Mouse (Mus musculus) ES-Bruce4 (cell line): ENCODE data around the gene Tnfrsf8. TPM values are rescaled to one million over a fixed set of nuclear protein-coding genes. Genes with fewer than 3 reads are reported as not detected.
"Not testable (repeated sequence)": the region's sequence is repeated elsewhere in the genome, so short reads cannot be mapped to it uniquely, and the experiment has no call there.

Experiments
- H3K27ac ChIP-seq: 2 replicates; pipeline ENCODE4 v1.5.1; 2012; ENCODE audit warnings: low read length, inconsistent platforms; ENCODE audit not compliant: insufficient read depth
- H3K27me3 ChIP-seq: 2 replicates; pipeline ENCODE4 v1.6.1; 2012; ENCODE audit warnings: mild to moderate bottlenecking, low read length, inconsistent platforms; ENCODE audit not compliant: control insufficient read depth, poor library complexity, insufficient read depth, severe bottlenecking
- H3K36me3 ChIP-seq: 2 replicates; pipeline ENCODE4 v1.6.1; 2012; ENCODE audit warnings: inconsistent platforms, mild to moderate bottlenecking, low read length, moderate library complexity; ENCODE audit not compliant: control insufficient read depth, poor library complexity, insufficient read depth, severe bottlenecking
- H3K4me1 ChIP-seq: one replicate; pipeline ENCODE4 v1.8.1; 2011; ENCODE audit warnings: low read length; ENCODE audit not compliant: control insufficient read depth, insufficient read depth
- H3K4me3 ChIP-seq: 2 replicates; pipeline ENCODE4 v1.5.1; 2011; ENCODE audit warnings: low read depth, mild to moderate bottlenecking, low read length
- H3K9ac ChIP-seq: 2 replicates; pipeline ENCODE4 v1.6.1; 2012; ENCODE audit warnings: low read depth, mild to moderate bottlenecking, inconsistent platforms; ENCODE audit not compliant: poor library complexity, severe bottlenecking
- H3K9me3 ChIP-seq: replicated peaks from 2 replicates; pipeline ENCODE4 v1.6.1; 2012; ENCODE audit warnings: mild to moderate bottlenecking, low read length, inconsistent platforms; ENCODE audit not compliant: control insufficient read depth, poor library complexity, insufficient read depth, severe bottlenecking
- CTCF ChIP-seq: IDR thresholded peaks from one replicate; pipeline ENCODE4 v1.8.1; 2011; ENCODE audit warnings: low read depth, low read length
- EP300 ChIP-seq: IDR thresholded peaks from 2 replicates; pipeline ENCODE4 v1.6.1; 2011; ENCODE audit warnings: low read depth, low read length; ENCODE audit not compliant: insufficient read depth
- POLR2A ChIP-seq: IDR thresholded peaks from one replicate; pipeline ENCODE4 v1.8.1; 2011; ENCODE audit warnings: low read length; ENCODE audit not compliant: insufficient read depth
- polyA plus RNA-seq: library from polyadenylated mRNA; stranded (reverse); fragments of >200 nt; gene quantifications from 2 replicates; pipeline ENCODE4 v1.2.4, GENCODE M21; 2011; ENCODE audit warnings: low read depth; ENCODE audit not compliant: missing spikeins, insufficient read depth, insufficient read length

The Tnfrsf8 gene
- polyA plus RNA-seq, result 0.46 and 0.47 TPM in 2 replicates

DNA sequence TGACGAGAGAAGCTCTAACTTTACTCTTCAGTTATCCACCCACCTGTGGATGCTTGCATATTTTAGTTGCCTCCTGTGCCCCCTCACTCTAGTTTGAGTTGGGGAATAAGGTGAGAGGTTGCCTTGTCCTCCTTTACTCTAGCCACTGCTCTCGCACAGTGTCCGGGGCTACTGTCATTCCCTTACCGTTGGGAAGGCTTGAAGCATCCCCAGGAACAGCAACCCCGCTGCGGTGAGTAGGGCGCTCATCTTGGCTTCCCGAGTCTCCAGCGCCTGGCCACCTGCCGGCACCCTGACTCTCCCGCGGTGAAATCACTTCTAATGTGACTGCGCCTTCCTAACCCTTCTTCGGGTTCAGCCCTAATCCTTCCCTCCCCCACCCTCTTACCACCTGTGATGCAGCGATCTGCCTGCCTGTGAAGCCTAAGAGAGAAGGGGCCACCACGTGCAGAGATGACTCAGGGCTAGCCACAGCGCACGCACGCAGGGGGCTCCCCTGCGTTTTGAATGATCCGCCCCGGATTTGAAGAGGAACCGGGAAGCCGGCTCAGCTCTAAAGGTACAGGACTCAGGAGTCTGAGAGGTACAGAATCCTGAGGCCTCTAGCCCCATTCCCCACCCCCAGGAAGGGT, at the start of gene Tnfrsf8:
Gene Tnfrsf8 (minus strand): TSS at position 329 of the 632 bp plus-strand sequence.
- no peaks in the 10 kb centered on the region for H3K27me3 ChIP-seq
- no peaks in the 10 kb centered on the region for H3K36me3 ChIP-seq
- TF ChIP-seq EP300 (no peak), POLR2A (no peak), CTCF (no peak)
- no peaks in the 10 kb centered on the region for H3K4me1 ChIP-seq
- H3K4me3 ChIP-seq, result peak within 1 kb of the TSS; percentile 15
- no peaks in the 10 kb centered on the region for H3K9me3 ChIP-seq
- H3K27ac ChIP-seq, result no peak within 1 kb of the TSS
- peak within 1 kb of the TSS; percentile 1; the same call in 1 of the 2 replicates for H3K9ac ChIP-seq

DNA sequence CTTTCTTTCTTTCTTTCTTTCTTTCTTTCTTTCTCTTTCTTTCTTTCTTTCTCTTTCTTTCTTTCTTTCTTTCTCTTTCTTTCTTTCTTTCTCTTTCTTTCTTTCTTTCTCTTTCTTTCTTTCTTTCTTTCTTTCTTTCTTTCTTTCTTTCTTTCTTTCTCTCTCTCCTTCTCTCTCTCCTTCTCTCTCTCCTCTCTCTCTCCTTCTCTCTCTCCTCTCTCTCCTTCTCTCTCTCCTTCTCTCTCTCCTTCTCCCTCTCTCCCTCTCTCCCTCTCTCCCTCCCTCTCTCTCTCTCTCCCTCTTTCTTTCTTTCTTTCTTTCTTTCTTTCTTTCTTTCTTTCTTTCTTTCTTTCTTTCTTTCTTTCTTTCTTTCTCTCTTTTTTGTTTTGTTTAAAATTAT, 46.7 kb upstream of the Tnfrsf8 start:
- H3K4me3 ChIP-seq, H3K36me3 ChIP-seq, H3K4me1 ChIP-seq, H3K27ac ChIP-seq, H3K9me3 ChIP-seq, H3K9ac ChIP-seq, H3K27me3 ChIP-seq: not testable (repeated sequence)

DNA sequence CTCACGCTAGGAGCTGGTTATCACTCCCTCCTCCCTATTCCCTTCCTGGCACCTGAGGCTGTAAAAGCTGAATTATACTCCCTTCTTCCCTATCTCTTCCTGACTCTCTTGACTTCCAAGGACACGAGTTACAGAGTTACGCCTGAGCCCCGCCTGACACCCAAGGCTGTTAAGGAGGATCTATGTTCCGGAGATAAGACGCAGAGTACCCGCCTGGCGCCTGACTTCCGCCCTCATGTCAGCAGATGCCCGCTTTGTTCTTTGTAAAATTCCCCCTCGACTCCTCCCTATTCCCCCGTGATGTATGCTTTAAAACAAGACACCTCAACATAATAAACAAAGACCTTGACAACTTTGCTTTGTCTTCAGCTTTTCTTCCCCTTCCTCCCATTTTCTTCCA, 46.1 kb upstream of the Tnfrsf8 start:
- Histone ChIP-seq H3K9me3 (no peaks in the 10 kb centered on the region), H3K4me3 (no peak overlapping the region), H3K9ac (no peak overlapping the region), H3K36me3 (no peaks in the 10 kb centered on the region), H3K4me1 (no peaks in the 10 kb centered on the region), H3K27me3 (no peaks in the 10 kb centered on the region), H3K27ac (no peak overlapping the region)
- 0 out of 2 replicates have a peak, but pooled peaks have one; percentile 61 for TF ChIP-seq EP300
- TF ChIP-seq CTCF, result no peak
- TF ChIP-seq POLR2A, result no peak

DNA sequence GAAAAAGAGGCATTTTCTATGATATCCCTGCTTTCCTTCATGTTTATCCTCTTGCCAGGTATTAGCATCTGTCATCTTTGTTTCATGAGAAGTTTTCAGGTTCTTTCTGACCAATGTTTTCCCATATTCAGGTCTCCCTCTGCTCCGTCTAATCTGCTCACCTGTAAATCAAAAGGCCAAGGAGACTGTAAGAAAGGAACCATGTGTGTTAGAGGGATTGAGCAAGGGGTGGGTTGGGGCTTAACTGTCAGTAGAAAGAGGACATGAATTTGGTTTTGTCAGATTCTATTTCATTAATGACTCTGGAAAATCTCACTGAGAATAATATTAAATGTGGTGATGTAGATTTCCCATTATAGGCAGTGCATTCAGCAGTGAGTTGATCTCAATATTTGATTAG, 45.6 kb upstream of the Tnfrsf8 start:
- Histone ChIP-seq H3K36me3 (no peaks in the 10 kb centered on the region), H3K4me1 (no peaks in the 10 kb centered on the region), H3K27me3 (no peaks in the 10 kb centered on the region), H3K9ac (no peak overlapping the region), H3K27ac (no peak overlapping the region), H3K4me3 (no peak overlapping the region), H3K9me3 (no peaks in the 10 kb centered on the region)
- TF ChIP-seq POLR2A (no peak), CTCF (no peak), EP300 (no peak)

DNA sequence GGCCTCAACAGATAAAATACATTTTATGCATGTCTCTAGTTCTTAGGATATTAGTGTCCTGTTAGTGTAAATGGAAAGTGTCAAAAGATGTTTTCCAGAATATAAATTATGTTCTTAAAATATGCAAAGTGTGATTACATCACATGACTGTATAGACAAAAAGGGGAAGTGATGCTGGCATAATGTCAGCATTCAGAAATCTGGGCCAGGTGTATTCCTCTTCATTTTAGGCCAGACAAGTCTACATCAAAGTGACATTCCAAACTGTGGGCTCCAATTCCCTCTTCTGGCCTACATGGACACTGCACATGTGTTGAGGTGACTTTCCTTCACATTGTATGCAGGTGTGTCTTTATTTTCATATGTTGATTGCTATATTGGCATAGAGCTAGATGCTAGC, 41.3 kb upstream of the Tnfrsf8 start:
- Histone ChIP-seq H3K9me3 (no peaks in the 10 kb centered on the region), H3K27ac (no peak overlapping the region), H3K27me3 (no peaks in the 10 kb centered on the region), H3K9ac (no peak overlapping the region), H3K4me1 (no peaks in the 10 kb centered on the region), H3K36me3 (no peaks in the 10 kb centered on the region), H3K4me3 (no peak overlapping the region)
- no peak for TF ChIP-seq EP300
- TF ChIP-seq POLR2A, result no peak
- no peak for TF ChIP-seq CTCF

DNA sequence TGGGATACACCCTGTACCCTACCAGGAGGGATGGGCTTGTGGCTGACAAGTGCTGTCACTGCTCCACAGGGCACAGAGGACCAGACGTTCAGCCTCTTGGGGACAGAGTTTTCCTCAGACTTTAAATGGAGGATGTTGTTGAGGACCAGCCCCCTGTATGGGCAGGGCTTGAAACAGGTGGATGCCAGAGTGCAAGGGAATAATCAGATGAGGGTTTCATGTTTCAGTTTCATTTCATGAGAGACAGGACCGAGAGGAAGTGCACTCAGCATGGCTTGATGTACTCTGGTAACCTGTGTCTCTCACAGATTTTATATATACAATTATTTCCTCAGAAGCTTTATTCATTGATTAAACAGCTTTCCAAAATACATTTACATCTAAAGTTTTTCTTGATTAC, 38.9 kb upstream of the Tnfrsf8 start:
- TF ChIP-seq CTCF (no peak), EP300 (no peak), POLR2A (no peak)
- Histone ChIP-seq H3K36me3 (no peaks in the 10 kb centered on the region), H3K27ac (no peak overlapping the region), H3K27me3 (no peaks in the 10 kb centered on the region), H3K9ac (no peak overlapping the region), H3K9me3 (0 out of 2 replicates have a peak, but pooled peaks cover 3% of the 10 kb centered on the region), H3K4me3 (no peak overlapping the region), H3K4me1 (no peaks in the 10 kb centered on the region)
